Mouse (Mus musculus) liver, postnatal 0 days (tissue): ENCODE measurements around the gene Twist2.
A peak's percentile ranks its signal among the peaks of the same experiment; 100 is the strongest.

Experiments used
- CTCF ChIP-seq: sonication (generic); IDR thresholded peaks from 2 replicates; pipeline ENCODE4 v1.5.1; 2016; ENCODE audit warnings: antibody characterized with exemption, low read depth
- EP300 ChIP-seq: IDR thresholded peaks from 2 replicates; pipeline ENCODE4 v1.6.1; 2016; ENCODE audit warnings: antibody characterized with exemption, low read depth, mild to moderate bottlenecking

DNA sequence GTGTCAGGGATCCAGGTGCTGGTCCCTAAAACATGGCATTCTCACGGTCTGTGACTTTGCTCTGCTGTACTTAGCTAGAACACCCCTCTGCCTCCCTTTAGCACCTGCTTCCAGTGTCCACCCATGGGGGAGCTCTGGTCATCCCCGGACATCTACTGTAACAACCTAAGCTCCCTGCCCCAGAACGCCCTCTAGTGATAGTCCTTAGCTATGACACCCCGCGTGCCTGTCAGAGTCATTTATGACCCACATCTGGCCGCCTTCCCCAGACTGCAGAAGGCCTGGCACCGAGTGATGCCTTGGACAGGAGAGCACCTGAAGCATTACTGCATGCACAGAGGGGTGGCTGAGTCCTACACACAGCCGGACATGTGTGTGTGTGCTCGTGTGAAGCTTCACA is 18.0 kb downstream of the Twist2 start:
- TF ChIP-seq CTCF (peak; percentile 50), EP300 (no peak)
